Mouse (Mus musculus) ovary, adult 18-20 months (tissue): ENCODE results near the gene Gm20388.
A peak's percentile ranks its signal among the peaks of the same experiment; 100 is the strongest.

ENCODE experiments used
- DNase-seq: peaks from one replicate; pipeline ENCODE4 v3.0.0; 2022; ENCODE audit warnings: low spot score, mixed read lengths

The Gm20388 gene

GRCm38 (mm10) chr8:122527937-122528336 is 2617.3 kb downstream of the Gm20388 start:
- DNase-seq, result no peak

- no peak for DNase-seq
Observed at GRCm38 (mm10) chr8:122529159-122529558, 2618.5 kb downstream of the Gm20388 start.

GRCm38 (mm10) chr8:122531312-122531711 is 2620.7 kb downstream of the Gm20388 start:
- no peak for DNase-seq

GRCm38 (mm10) chr8:122537033-122537432 is 2626.4 kb downstream of the Gm20388 start:
- DNase-seq, result peak; percentile 81

GRCm38 (mm10) chr8:122537812-122538211 is 2627.2 kb downstream of the Gm20388 start:
- no peak for DNase-seq

- no peak for DNase-seq
Observed at GRCm38 (mm10) chr8:122538310-122539076, 2627.9 kb downstream of the Gm20388 start.

GRCm38 (mm10) chr8:122544138-122544537 is 2633.5 kb downstream of the Gm20388 start:
- no peak for DNase-seq

GRCm38 (mm10) chr8:122546066-122546755 is 2635.6 kb downstream of the Gm20388 start:
- DNase-seq, result no peak

- DNase-seq, result no peak
Observed at GRCm38 (mm10) chr8:122546811-122547453, 2636.3 kb downstream of the Gm20388 start.

- DNase-seq, result no peak
Observed at GRCm38 (mm10) chr8:122547815-122548214, 2637.2 kb downstream of the Gm20388 start.

GRCm38 (mm10) chr8:122548331-122548730 is 2637.7 kb downstream of the Gm20388 start:
- no peak for DNase-seq

GRCm38 (mm10) chr8:122548891-122549439 is 2638.3 kb downstream of the Gm20388 start:
- DNase-seq, result no peak

GRCm38 (mm10) chr8:122550234-122550994 is 2639.8 kb downstream of the Gm20388 start:
- no peak for DNase-seq

GRCm38 (mm10) chr8:122550995-122551264 is 2640.3 kb downstream of the Gm20388 start:
- no peak for DNase-seq

GRCm38 (mm10) chr8:122551265-122552051 is 2640.8 kb downstream of the Gm20388 start, which contains the start of gene Piezo1:
TSS of gene Piezo1 (minus strand) at chr8:122551329.
- peak; percentile 75 for DNase-seq

- no peak for DNase-seq
Observed at GRCm38 (mm10) chr8:122554786-122555185, 2644.1 kb downstream of the Gm20388 start.

- peak; percentile 52 for DNase-seq
Observed at GRCm38 (mm10) chr8:122556030-122557009, 2645.7 kb downstream of the Gm20388 start.

- DNase-seq, result no peak
Observed at GRCm38 (mm10) chr8:122557248-122558038, 2646.8 kb downstream of the Gm20388 start.
